Mouse (Mus musculus): ENCODE measurements around the gene Cntnap2. TPM values are rescaled to one million over a fixed set of nuclear protein-coding genes. Genes with fewer than 3 reads are reported as not detected.
"Not testable (repeated sequence)": the region's sequence is repeated elsewhere in the genome, so short reads cannot be mapped to it uniquely, and the experiment has no call there.

Cntnap2 gene
- total RNA-seq, 1 experiment from 2014 or later = not detected

- no peak for ATAC-seq (replicated peaks; ENCODE audit: insufficient number of reproducible peaks, low FRiP score, low TSS enrichment, poor library complexity, severe bottlenecking)
Measured at GRCm38 (mm10) chr6:46450917-46451638, 1391.9 kb downstream of the Cntnap2 start.

DNA sequence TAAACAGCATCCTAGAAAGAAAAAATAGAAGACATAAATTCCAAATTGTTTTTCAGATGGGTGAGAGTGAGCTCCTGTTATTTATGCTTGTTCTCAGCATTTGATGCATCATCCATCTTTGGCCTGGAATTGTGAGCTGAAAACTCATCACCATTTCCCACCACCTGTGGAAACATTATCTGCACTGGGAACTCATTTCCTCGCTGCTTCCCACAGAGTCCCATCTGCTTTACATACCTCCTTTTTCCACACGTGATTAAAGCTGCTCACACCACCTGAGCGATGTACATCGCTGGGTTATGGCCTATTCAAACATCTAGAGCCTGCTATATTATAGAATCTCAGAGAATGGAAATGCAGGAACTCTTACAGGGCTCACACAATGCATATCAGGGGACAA lies 1413.5 kb downstream of the Cntnap2 start:
- no peak for ATAC-seq (replicated peaks; ENCODE audit: insufficient number of reproducible peaks, low FRiP score, low TSS enrichment, poor library complexity, severe bottlenecking)

DNA sequence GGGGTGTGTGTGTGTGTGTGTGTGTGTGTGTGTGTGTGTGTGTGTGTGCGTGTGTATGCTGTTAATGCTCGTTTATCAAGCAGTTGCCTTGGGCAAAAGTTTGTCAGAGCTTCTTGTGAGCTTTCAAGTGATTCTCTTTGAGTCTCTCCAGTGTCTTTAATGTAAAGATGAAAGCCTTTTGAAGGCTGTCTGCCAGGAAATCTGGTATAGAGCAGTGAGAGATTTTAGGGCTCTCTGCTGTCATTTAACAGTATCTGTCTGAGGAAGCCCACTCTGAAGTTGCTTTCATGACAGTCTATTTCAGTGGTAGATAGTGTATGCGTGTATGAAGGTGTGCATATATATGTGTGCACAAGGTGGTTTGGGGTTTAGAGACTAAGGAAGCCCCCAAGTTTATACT lies 1425.2 kb downstream of the Cntnap2 start:
- ATAC-seq (replicated peaks; ENCODE audit: insufficient number of reproducible peaks, low FRiP score, low TSS enrichment, poor library complexity, severe bottlenecking) = no peak

DNA sequence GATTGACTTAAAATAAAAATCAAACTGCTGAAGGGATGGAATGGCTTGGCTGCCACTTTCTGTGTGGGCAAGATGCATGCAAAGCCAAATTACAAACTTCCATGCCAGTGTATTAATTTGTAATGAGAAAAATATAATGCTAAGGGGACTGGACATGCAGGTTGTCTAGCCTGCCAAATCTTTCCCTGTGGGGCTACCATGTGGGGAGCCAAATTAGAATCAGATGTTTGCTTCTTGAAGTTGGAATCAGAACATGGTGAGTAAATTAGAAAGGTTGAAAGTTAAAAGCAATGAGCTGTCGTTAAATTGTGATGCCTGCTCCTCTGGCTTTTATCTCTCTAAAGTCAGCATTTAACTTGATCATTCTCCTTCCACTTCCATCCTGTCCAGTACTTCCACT lies 1443.6 kb downstream of the Cntnap2 start:
- ATAC-seq (replicated peaks; ENCODE audit: insufficient number of reproducible peaks, low FRiP score, low TSS enrichment, poor library complexity, severe bottlenecking) = no peak

GRCm38 (mm10) chr6:46512841-46513240 lies 1453.7 kb downstream of the Cntnap2 start:
- ATAC-seq (replicated peaks; ENCODE audit: insufficient number of reproducible peaks, low FRiP score, low TSS enrichment, poor library complexity, severe bottlenecking) = no peak

DNA sequence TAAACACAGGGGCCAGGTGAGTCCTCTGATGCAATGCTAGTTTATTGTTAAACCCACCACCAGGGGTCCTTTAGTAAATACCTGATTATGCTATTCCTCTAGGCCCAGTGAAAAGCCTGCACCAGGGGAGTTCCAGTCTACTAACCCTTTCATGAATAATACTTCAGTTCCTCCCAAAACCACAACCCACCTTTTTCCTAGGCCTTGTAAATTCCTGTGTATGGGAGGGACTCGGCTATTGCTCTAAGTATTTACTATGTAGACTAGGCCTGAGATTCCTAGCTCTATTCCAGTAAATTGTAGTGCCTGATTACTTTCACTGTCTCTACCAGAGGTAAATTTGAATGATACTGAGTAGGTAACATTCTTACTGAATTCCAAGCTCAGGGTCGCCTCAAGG lies 1478.4 kb downstream of the Cntnap2 start:
- ATAC-seq (replicated peaks; ENCODE audit: insufficient number of reproducible peaks, low FRiP score, low TSS enrichment, poor library complexity, severe bottlenecking) = not testable (repeated sequence)

DNA sequence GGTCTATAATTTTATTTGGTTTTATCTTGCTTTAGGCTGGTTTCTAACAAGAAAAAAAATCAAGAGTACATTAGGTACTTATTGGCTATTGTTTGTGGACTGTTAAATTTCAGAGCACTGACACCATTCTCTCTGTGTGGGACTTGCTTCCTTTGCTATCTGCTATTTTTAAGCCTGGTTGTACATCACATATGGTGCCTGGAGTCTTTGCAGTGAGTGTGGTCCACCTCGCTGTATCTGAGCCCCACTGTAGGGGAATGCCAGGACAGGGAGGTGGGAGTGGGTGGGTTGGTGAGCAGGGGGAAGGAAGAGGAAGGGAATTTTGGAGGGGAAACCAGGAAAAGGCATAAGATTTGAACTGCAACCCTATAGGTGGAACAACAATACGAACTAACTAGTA lies 1504.3 kb downstream of the Cntnap2 start:
- no peak for ATAC-seq (replicated peaks; ENCODE audit: insufficient number of reproducible peaks, low FRiP score, low TSS enrichment, poor library complexity, severe bottlenecking)

- ATAC-seq (replicated peaks; ENCODE audit: insufficient number of reproducible peaks, low FRiP score, low TSS enrichment, poor library complexity, severe bottlenecking) = no peak
Measured at GRCm38 (mm10) chr6:46575055-46575454, 1515.9 kb downstream of the Cntnap2 start.

DNA sequence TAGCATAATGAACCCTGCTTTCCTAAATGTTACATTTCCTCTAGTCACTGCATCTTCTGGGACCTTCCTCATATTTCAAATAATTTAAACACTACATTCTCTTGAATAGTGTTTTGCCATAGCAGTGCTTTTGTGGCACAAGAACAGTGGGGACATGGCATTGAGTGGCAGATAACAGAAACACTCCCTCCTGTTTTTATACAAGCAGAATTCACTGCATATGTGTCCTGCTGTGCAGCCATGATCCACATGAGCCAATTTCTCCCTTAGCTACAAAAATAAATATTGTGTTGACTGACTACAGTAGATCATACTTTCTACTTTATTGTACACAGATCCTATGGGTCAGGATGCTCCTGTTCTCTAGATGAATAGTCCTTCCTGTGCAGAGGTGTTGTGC lies 1553.2 kb downstream of the Cntnap2 start:
- no peak for ATAC-seq (replicated peaks; ENCODE audit: insufficient number of reproducible peaks, low FRiP score, low TSS enrichment, poor library complexity, severe bottlenecking)

DNA sequence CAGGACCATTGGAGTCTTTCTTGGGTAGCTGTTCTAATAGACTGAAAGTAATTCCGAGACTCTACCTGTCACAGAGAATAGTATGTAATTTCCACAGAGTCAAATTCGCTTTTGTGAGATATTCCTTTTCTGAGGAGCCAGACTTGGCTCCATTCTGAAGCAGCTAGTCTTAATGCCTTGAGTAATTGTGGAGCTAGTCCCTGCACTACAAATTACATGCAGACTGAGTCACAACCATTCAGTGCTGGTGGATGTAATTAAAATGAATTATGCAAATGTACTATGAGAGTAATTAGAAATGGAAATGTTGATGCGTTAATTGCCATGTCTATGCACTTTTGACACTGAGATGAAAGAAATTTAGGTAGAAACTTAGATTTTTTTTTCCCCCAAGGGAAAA lies 1553.7 kb downstream of the Cntnap2 start:
- ATAC-seq (replicated peaks; ENCODE audit: insufficient number of reproducible peaks, low FRiP score, low TSS enrichment, poor library complexity, severe bottlenecking) = no peak

DNA sequence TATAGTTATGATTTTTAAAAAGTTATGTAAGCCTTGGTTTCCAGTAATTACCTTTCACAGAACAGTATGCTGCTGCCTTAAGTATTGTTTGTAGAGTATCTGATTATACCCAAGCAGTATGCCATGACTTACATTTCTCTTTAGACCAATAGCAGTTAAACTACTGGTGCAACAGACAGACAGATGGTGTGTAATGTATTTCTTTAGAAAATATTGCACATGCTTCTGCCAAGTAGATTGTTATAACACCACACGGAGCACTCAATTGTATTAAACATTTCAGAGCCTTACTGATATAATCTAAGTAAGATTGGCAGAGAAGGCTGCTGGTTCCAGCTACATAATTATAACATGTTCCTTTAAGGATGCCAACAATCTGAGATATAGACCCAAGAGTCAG lies 1609.9 kb downstream of the Cntnap2 start:
- no peak for ATAC-seq (replicated peaks; ENCODE audit: insufficient number of reproducible peaks, low FRiP score, low TSS enrichment, poor library complexity, severe bottlenecking)

DNA sequence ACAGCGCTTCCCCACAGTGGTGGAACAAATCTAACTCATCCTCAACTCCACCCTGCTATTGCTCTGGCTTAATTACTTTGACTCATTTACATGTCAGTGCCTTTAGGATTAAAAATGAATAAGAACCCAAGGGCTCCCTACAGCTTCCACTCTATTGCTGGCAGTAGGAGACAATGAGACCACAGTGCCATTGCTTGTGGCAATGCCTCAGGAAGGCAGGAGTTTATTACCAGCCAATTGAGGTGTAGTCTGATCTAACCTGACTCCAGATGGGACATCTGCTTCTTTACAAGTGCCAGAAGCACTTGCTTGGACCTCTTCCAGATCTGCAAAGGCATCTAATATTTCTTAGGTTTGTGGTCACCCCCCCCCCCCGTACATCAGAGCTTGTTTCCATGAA lies 1615.9 kb downstream of the Cntnap2 start:
- no peak for ATAC-seq (replicated peaks; ENCODE audit: insufficient number of reproducible peaks, low FRiP score, low TSS enrichment, poor library complexity, severe bottlenecking)

GRCm38 (mm10) chr6:46675621-46676020 lies 1616.5 kb downstream of the Cntnap2 start:
- ATAC-seq (replicated peaks; ENCODE audit: insufficient number of reproducible peaks, low FRiP score, low TSS enrichment, poor library complexity, severe bottlenecking) = no peak

GRCm38 (mm10) chr6:46696187-46696586 lies 1637.0 kb downstream of the Cntnap2 start:
- ATAC-seq (replicated peaks; ENCODE audit: insufficient number of reproducible peaks, low FRiP score, low TSS enrichment, poor library complexity, severe bottlenecking) = no peak

- no peak for ATAC-seq (replicated peaks; ENCODE audit: insufficient number of reproducible peaks, low FRiP score, low TSS enrichment, poor library complexity, severe bottlenecking)
Measured at GRCm38 (mm10) chr6:46699343-46699742, 1640.2 kb downstream of the Cntnap2 start.

DNA sequence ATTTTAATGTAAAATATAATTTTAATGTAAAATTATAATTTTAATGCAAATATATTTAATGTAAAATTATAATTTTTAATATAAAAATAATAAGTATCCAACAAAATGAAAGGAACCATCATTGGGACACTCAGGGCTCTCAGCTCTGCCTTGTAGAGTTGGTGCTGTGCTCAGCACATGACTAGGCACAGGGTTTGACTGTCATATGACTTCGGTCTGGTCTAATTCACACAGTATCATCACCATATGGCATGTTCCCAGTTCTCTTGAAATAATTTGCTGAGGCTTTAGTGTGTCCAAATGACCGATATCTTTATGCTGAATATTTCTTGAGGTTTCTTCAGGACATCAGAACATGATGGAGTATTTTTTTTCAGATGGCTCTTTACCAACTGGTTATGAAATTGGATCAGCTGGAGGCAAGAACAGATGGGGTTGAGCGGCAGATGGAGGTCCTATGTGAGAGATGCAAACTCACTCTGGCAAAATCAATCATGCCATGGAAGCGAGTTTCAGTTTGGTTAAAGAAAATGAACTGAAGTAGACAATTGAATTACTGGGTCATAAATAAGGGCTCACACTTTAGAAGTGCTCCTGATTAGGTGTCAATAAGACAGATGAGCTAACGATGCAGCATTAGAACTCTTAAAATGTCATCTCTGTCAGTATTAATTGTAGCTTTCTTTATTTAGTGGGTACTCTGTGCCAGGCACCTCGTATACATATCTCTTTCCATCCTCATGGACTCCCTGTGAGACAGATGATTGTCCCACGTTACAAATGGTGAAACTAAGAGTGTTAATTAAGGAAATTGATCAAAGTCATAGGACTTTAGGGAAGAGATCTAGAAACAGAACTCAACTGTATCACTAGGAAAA lies 1645.4 kb downstream of the Cntnap2 start:
- no peak for ATAC-seq (replicated peaks; ENCODE audit: insufficient number of reproducible peaks, low FRiP score, low TSS enrichment, poor library complexity, severe bottlenecking)

- no peak for ATAC-seq (replicated peaks; ENCODE audit: insufficient number of reproducible peaks, low FRiP score, low TSS enrichment, poor library complexity, severe bottlenecking)
Measured at GRCm38 (mm10) chr6:46705926-46706325, 1646.8 kb downstream of the Cntnap2 start.

- no peak for ATAC-seq (replicated peaks; ENCODE audit: insufficient number of reproducible peaks, low FRiP score, low TSS enrichment, poor library complexity, severe bottlenecking)
Measured at GRCm38 (mm10) chr6:46716576-46716975, 1657.4 kb downstream of the Cntnap2 start.

DNA sequence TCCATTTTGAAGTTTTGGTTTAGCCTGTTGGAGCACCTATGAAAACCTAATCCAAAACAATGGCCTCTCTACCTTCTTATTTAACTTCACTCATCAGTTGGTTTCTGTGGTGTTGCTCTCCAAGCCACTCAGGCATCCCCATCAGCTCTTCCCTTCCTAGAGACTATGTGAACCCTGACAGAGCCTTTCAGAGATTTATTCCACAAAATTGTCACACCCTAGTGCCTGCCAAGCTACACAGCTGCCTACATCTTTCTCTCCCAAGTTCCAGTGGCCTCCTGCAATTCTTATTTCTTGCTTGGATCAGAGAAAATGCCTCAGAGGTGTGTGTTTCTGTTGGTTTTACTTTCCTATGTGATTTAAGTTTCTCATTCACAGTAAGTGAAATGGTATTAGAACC lies 1674.6 kb downstream of the Cntnap2 start:
- no peak for ATAC-seq (replicated peaks; ENCODE audit: insufficient number of reproducible peaks, low FRiP score, low TSS enrichment, poor library complexity, severe bottlenecking)

- no peak for ATAC-seq (replicated peaks; ENCODE audit: insufficient number of reproducible peaks, low FRiP score, low TSS enrichment, poor library complexity, severe bottlenecking)
Measured at GRCm38 (mm10) chr6:46748448-46748847, 1689.3 kb downstream of the Cntnap2 start.

All from monocyte, adult 5-6 weeks (primary cell).